Mouse (Mus musculus) left cerebral cortex, adult 8-10 months (tissue): ENCODE measurements around the gene Camta2. TPM values are rescaled to one million over a fixed set of nuclear protein-coding genes. Genes with fewer than 3 reads are reported as not detected.

Source experiments
- DNase-seq, 2 experiments: peaks; one replicate each; pipeline ENCODE4 v3.0.0; 2022; ENCODE audit warnings: low spot score in 2 of 2
- microRNA-seq, 2 experiments: library from miRNA; unstranded; fragments of <30 nt; microRNA quantifications; one replicate each; pipeline ENCODE4 v1.2.0; 2022
- total RNA-seq, 4 experiments: library from RNA; stranded (reverse); gene quantifications; 2 replicates each; pipeline ENCODE4 v1.2.4; 2022

The Camta2 gene
- total RNA-seq, 4 experiments from 2014 or later, result 185 to 201 (median 191) TPM

DNA sequence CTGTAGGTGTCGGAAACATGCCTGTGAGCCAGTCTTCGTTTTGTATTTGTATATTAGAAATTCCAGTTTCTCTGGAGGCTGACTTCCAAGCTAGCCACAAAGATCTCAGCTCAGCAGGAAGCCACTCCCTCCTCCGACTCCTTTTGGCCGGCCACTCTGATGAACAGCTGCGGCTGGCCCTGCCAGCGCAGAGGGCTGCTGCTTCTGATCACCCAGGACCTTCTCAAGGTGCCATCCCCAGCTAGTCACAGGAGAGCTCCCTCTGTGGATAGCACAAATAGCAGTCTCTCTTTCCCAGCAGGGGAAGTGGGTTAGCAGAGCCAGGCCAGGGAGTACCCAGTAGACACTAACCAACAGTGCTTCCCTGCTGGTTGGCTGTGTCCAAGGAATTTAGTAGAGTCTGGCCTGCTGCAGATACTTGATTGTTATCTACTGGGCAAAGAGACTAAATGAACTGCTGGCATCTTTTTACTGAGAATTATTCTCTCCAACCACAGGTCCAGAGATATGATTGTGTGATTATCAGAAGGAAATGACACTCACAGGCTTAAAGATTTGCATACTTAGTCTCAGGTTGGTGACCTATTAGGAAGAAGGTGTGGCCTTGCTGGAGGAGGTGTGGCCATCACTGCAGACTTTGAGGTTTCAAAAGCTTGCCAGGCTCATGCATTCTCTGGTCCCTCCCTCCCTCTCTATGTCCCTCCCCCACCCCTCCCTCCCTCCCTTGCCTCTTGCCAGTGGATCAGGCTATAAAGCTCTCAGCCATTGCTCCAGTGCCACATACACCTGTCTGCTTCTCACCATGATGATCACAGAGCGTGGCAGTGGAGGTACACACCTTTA, 65.7 kb downstream of the Camta2 start:
- no peak for DNase-seq

Small RNA genes within 50 kb of the gene (microRNA-seq; reads per million reads assigned to microRNA genes)
- 0 to 0.21 reads per million in 2 experiments for gene Mir6925

Other genes with a start within 250 kb of the Camta2 start
- 10 to 100 TPM; 10.8 to 14.1 (median 13.5) TPM for gene Med11, start 236.2 kb downstream of the Camta2 start, total RNA-seq
- under 1 TPM; 0.11 to 0.79 (median 0.46) TPM for gene Zmynd15, start 228.7 kb downstream of the Camta2 start, total RNA-seq
- gene Cxcl16, start 228.1 kb downstream of the Camta2 start, total RNA-seq, result 1 to 10 TPM in 3 of 4 experiments, under 1 TPM in 1; 0.97 to 4.6 (median 2.3) TPM
- gene Tm4sf5, start 182.9 kb downstream of the Camta2 start, total RNA-seq, result 1 to 10 TPM in 1 of 4 experiments, not detected in 3; 1.1 TPM
- gene Vmo1, start 173.5 kb downstream of the Camta2 start, total RNA-seq, result under 1 TPM in 1 of 4 experiments, not detected in 3; 0.63 TPM
- not detected for gene Gltpd2, start 168.9 kb downstream of the Camta2 start, total RNA-seq
- 100 to 1,000 TPM; 187 to 213 (median 191) TPM for gene Psmb6, start 162.7 kb downstream of the Camta2 start, total RNA-seq
- gene Gm40193, start 155.2 kb downstream of the Camta2 start, total RNA-seq, result not detected
- gene Pld2, start 148.0 kb downstream of the Camta2 start, total RNA-seq, result 10 to 100 TPM; 15.7 to 20.4 (median 19.4) TPM
- 100 to 1,000 TPM; 389 to 423 (median 415) TPM for gene Mink1, start 125.2 kb downstream of the Camta2 start, total RNA-seq
- under 1 TPM in 2 of 4 experiments, not detected in 2; 0.51 to 0.59 TPM for gene 4930544D05Rik, start 72.3 kb downstream of the Camta2 start, total RNA-seq
- not detected for gene Chrne, start 68.9 kb downstream of the Camta2 start, total RNA-seq
- gene Gp1ba, start 49.0 kb downstream of the Camta2 start, total RNA-seq, result not detected
- gene Rnf167, start 40.9 kb downstream of the Camta2 start, total RNA-seq, result 10 to 100 TPM; 87.8 to 96.5 (median 89.7) TPM
- gene Slc25a11, start 40.6 kb downstream of the Camta2 start, total RNA-seq, result 100 to 1,000 TPM; 124 to 140 (median 132) TPM
- gene Pfn1, start 33.5 kb downstream of the Camta2 start, total RNA-seq, result 100 to 1,000 TPM; 203 to 237 (median 220) TPM
- 10 to 100 TPM; 10.5 to 14.1 (median 12.5) TPM for gene Eno3, start 30.9 kb downstream of the Camta2 start, total RNA-seq
- gene Spag7, start 18.7 kb downstream of the Camta2 start, total RNA-seq, result 10 to 100 TPM; 52.5 to 69.9 (median 59.3) TPM
- 1 to 10 TPM; 1.6 to 2.7 (median 2.3) TPM for gene Inca1, start 12.1 kb upstream of the Camta2 start, total RNA-seq
- 10 to 100 TPM; 59.3 to 70.2 (median 65.8) TPM for gene Kif1c, start 12.4 kb upstream of the Camta2 start, total RNA-seq
- 10 to 100 TPM; 16.7 to 20.5 (median 20.0) TPM for gene Zfp3, start 76.1 kb upstream of the Camta2 start, total RNA-seq
- under 1 TPM in 1 of 4 experiments, not detected in 3; 0.53 TPM for gene Scimp, start 124.5 kb upstream of the Camta2 start, total RNA-seq
- gene Rabep1, start 156.7 kb upstream of the Camta2 start, total RNA-seq, result 100 to 1,000 TPM; 123 to 128 (median 125) TPM